In the genomic region with DNA sequence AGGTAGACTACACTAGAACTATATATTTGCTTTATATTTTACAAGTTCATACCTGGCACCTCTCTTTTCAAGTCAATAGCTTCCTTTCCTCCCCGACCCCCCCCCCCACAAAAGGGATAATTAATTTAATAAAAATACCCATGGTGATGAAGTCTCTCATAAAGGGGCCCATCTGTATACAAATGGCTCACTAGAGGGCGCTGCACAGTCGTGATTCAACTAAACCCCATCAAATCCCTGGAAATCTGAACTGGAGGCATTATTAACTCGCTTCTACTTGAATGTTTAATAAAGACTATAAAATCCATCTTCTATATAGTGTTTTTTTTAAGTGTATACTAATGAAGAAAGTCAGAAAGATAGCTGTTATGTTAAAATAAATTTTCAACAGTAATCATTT, we compare ENCODE assay signal across 10 mouse cellular contexts. TPM values are rescaled to one million over a fixed set of nuclear protein-coding genes. Genes with fewer than 3 reads are reported as not detected.
DNase-seq lines count a peak whose midpoint lies in the region; ATAC-seq and TF ChIP-seq lines count a peak whose summit lies in the region.
"Had no signal": no experiment of that assay in that cellular context is flagged by ENCODE, and none has a peak within 500 bp of the region (broad histone marks: within the 10 kb centered on the region; RNA-seq: fewer than 3 reads in every experiment).

No protein-coding gene starts in this region.

- no peaks in the 10 kb centered on the region for H3K9me3 ChIP-seq in midbrain, embryonic 14.5 days (ENCODE audit: control insufficient read depth, low read length)
- no peaks in the 10 kb centered on the region for H3K9me3 ChIP-seq in midbrain, embryonic 16.5 days (replicated peaks; ENCODE audit: control insufficient read depth, low read length, poor library complexity, severe bottlenecking)
- no peaks in the 10 kb centered on the region for H3K9me3 ChIP-seq in liver, postnatal 0 days (ENCODE audit: low read length)
- H3K9me3 ChIP-seq: midbrain, embryonic 12.5 days had no signal

- intact Hi-C loops in heart, postnatal 36 days (cut with DNase I), result loop anchor here (1.0 kb wide), 1 partner anchor 314 kb away; no protein-coding TSS in a partner anchor

- no peaks in the 10 kb centered on the region for H3K4me1 ChIP-seq in midbrain, embryonic 14.5 days (ENCODE audit: control insufficient read depth, insufficient read depth, low read length)
- no peaks in the 10 kb centered on the region for H3K4me1 ChIP-seq in midbrain, embryonic 16.5 days (ENCODE audit: control insufficient read depth, insufficient read depth, low read length)
- H3K4me1 ChIP-seq in liver, postnatal 0 days (ENCODE audit: insufficient read depth), result no peaks in the 10 kb centered on the region
- H3K4me1 ChIP-seq: midbrain, embryonic 12.5 days had no signal

- no peak overlapping the region for H3K27ac ChIP-seq in midbrain, embryonic 14.5 days (replicated peaks; ENCODE audit: low read depth, low read length)
- H3K27ac ChIP-seq in midbrain, embryonic 16.5 days (ENCODE audit: low read length), result no peak overlapping the region
- no peak overlapping the region for H3K27ac ChIP-seq in liver, postnatal 0 days (ENCODE audit: low read depth)
- H3K27ac ChIP-seq: midbrain, embryonic 12.5 days had no signal

- DNase-seq in adrenal gland, adult (ENCODE audit: inconsistent age in 2 of 2, low spot score in 1 of 2), result peak; percentile 37 to 75
- no peak for DNase-seq in adrenal gland, adult 8-10 months
- DNase-seq in midbrain, embryonic 14.5 days, result peak; percentile 86
- DNase-seq in cerebellum, adult 9-10 months, result peak; percentile 26
- peak; percentile 19 to 61 for DNase-seq in heart, postnatal 36 days
- DNase-seq in liver, postnatal 0 days, result peak; percentile 42
- peak; percentile 38 for DNase-seq in splenic B cell, adult 2 months (ENCODE audit: low read depth, low spot score)

- peak; percentile 58 for TF ChIP-seq CTCF in liver, postnatal 0 days (IDR thresholded peaks at IDR 0.05; ENCODE audit: low read depth)

- WGBS in midbrain, embryonic 14.5 days, result 8% methylated on average over 4 of the region's 4 CpGs
- 9% methylated on average over 4 of the region's 4 CpGs for WGBS in midbrain, embryonic 16.5 days
- WGBS in liver, postnatal 0 days (ENCODE audit: insufficient replicate concordance), result 9% methylated on average over 4 of the region's 4 CpGs

- no peaks in the 10 kb centered on the region for H3K36me3 ChIP-seq in midbrain, embryonic 14.5 days (ENCODE audit: control insufficient read depth, insufficient read depth, low read length)
- H3K36me3 ChIP-seq in midbrain, embryonic 16.5 days (ENCODE audit: control insufficient read depth, insufficient read depth, low read length), result no peaks in the 10 kb centered on the region
- no peaks in the 10 kb centered on the region for H3K36me3 ChIP-seq in liver, postnatal 0 days (replicated peaks; ENCODE audit: insufficient read depth, low read length)
- no peaks in the 10 kb centered on the region for H3K36me3 ChIP-seq in splenic B cell, adult 2 months (ENCODE audit: control insufficient read depth, insufficient read depth, low read length, poor library complexity, severe bottlenecking)
- H3K36me3 ChIP-seq: midbrain, embryonic 12.5 days had no signal

- H3K4me2 ChIP-seq in midbrain, embryonic 14.5 days (ENCODE audit: low read length), result no peak overlapping the region
- no peak overlapping the region for H3K4me2 ChIP-seq in midbrain, embryonic 16.5 days (ENCODE audit: low read length)
- H3K4me2 ChIP-seq in liver, postnatal 0 days (ENCODE audit: low read depth, low read length), result no peak overlapping the region
- H3K4me2 ChIP-seq: midbrain, embryonic 12.5 days had no signal

- no peak overlapping the region for H3K9ac ChIP-seq in midbrain, embryonic 14.5 days (replicated peaks; ENCODE audit: low read length)
- H3K9ac ChIP-seq in midbrain, embryonic 16.5 days (ENCODE audit: low read depth, low read length), result no peak overlapping the region
- H3K9ac ChIP-seq in liver, postnatal 0 days (replicated peaks), result no peak overlapping the region
- H3K9ac ChIP-seq: midbrain, embryonic 12.5 days had no signal

- TF ChIP-seq EP300 in liver, postnatal 0 days (IDR thresholded peaks at IDR 0.05; ENCODE audit: low read depth), result no peak

- no peaks in the 10 kb centered on the region for H3K27me3 ChIP-seq in midbrain, embryonic 14.5 days (ENCODE audit: control insufficient read depth, insufficient read depth, low read length)
- H3K27me3 ChIP-seq in midbrain, embryonic 16.5 days (ENCODE audit: control insufficient read depth, insufficient read depth, low read depth, low read length), result no peaks in the 10 kb centered on the region
- H3K27me3 ChIP-seq in liver, postnatal 0 days (ENCODE audit: insufficient read depth, low read length), result no peaks in the 10 kb centered on the region
- H3K27me3 ChIP-seq in splenic B cell, adult 2 months (ENCODE audit: control insufficient read depth, insufficient read depth, low read length, poor library complexity, severe bottlenecking), result no peaks in the 10 kb centered on the region
- H3K27me3 ChIP-seq: midbrain, embryonic 12.5 days had no signal

- no peak for ATAC-seq in midbrain, embryonic 14.5 days (ENCODE audit: low FRiP score, low TSS enrichment)
- ATAC-seq in midbrain, embryonic 16.5 days, result no peak
- no peak for ATAC-seq in liver, postnatal 0 days

- H3K4me3 ChIP-seq in midbrain, embryonic 14.5 days (replicated peaks; ENCODE audit: low read depth, low read length), result no peak overlapping the region
- no peak overlapping the region for H3K4me3 ChIP-seq in midbrain, embryonic 16.5 days (ENCODE audit: low read depth, low read length)
- H3K4me3 ChIP-seq in liver, postnatal 0 days (ENCODE audit: low read depth, low read length), result no peak overlapping the region
- H3K4me3 ChIP-seq: midbrain, embryonic 12.5 days had no signal

RNA-seq across cellular contexts. Expression of gene D3Ertd254e, which starts 30.7 kb away (rescaled TPM):
- total RNA-seq in adrenal gland, adult 8-10 months (2022), result 1 to 10 TPM; 7.2 to 10.0 (median 8.4) TPM
- polyA plus RNA-seq in midbrain, embryonic 14.5 days (2014; fragmentation: Nextera tagmentation; extraction: Ambion mirVana), result 15.8 and 21.3 TPM in 2 replicates
- polyA plus RNA-seq in midbrain, embryonic 16.5 days (2015; fragmentation: Nextera tagmentation; extraction: Ambion mirVana), result 15.0 and 16.7 TPM in 2 replicates
- total RNA-seq in heart, postnatal 36 days (2021), result 1 to 10 TPM; 3.4 to 4.3 TPM
- 0.71 and 0.87 TPM in 2 replicates for polyA plus RNA-seq in liver, postnatal 0 days (2015; fragmentation: Nextera tagmentation; extraction: Ambion mirVana)

RNA-seq across cellular contexts. Expression of gene Qrfpr, which starts 40.6 kb away (rescaled TPM):
- not detected for total RNA-seq in adrenal gland, adult 8-10 months (2022)
- polyA plus RNA-seq in midbrain, embryonic 14.5 days (2014; fragmentation: Nextera tagmentation; extraction: Ambion mirVana), result 1.2 and 2.0 TPM in 2 replicates
- polyA plus RNA-seq in midbrain, embryonic 16.5 days (2015; fragmentation: Nextera tagmentation; extraction: Ambion mirVana), result 1.5 and 2.3 TPM in 2 replicates
- not detected for total RNA-seq in heart, postnatal 36 days (2021)
- not detected in 2 replicates for polyA plus RNA-seq in liver, postnatal 0 days (2015; fragmentation: Nextera tagmentation; extraction: Ambion mirVana)
- polyA plus RNA-seq: C2C12; midbrain, embryonic 12.5 days had no signal
